Mouse (Mus musculus): ENCODE data around the gene Gskip.

Gskip gene

GRCm38 (mm10) chr12:105722657-105723056 lies 38.0 kb downstream of the Gskip start:
- DNase-seq (ENCODE audit: low spot score): peak; percentile 70

DNA sequence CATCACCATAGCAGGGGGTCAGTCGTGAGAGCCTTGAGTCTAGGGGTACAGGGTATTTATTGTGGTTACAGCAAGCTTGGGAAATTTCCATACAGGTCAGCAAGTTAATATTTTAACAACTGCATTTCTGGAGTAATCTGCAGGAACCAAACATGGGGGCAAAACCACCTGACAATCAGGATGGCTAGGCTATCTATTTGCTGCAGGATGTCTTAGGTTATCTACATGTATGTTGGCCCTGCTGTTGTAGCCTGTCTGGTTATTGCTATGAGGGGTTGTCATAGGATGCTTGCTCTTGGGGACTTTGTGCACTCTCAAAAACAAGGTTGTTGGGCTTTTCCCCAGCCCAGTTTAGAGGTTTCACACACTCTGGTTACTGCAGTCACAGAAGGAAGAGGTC lies 40.0 kb downstream of the Gskip start:
- peak; percentile 37 for DNase-seq (ENCODE audit: low spot score)

DNA sequence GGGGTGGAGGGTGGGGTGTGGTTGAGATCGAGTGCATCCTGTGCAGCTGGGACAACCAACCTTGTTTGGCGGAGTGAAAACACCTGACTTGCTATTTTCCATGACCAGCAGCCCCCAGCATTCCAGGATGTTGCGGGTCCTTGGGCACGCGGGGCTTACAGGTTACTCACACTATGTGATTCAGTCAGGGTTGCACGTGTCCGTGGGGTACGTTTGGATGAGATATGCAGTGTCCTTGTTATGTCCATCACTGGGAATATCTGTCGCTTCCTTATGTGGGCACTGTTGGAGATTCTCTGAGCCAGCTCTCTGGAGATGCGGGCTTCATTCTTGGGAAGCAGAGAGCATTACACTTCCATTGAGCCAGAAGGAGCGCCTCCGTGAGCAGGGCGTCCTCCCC lies 41.1 kb downstream of the Gskip start:
- no peak for DNase-seq (ENCODE audit: low spot score)

- DNase-seq (ENCODE audit: low spot score): peak; percentile 41
Observed at GRCm38 (mm10) chr12:105727268-105727667, 42.6 kb downstream of the Gskip start.

- DNase-seq (ENCODE audit: low spot score): peak; percentile 75
Observed at GRCm38 (mm10) chr12:105727964-105728363, 43.3 kb downstream of the Gskip start.

DNA sequence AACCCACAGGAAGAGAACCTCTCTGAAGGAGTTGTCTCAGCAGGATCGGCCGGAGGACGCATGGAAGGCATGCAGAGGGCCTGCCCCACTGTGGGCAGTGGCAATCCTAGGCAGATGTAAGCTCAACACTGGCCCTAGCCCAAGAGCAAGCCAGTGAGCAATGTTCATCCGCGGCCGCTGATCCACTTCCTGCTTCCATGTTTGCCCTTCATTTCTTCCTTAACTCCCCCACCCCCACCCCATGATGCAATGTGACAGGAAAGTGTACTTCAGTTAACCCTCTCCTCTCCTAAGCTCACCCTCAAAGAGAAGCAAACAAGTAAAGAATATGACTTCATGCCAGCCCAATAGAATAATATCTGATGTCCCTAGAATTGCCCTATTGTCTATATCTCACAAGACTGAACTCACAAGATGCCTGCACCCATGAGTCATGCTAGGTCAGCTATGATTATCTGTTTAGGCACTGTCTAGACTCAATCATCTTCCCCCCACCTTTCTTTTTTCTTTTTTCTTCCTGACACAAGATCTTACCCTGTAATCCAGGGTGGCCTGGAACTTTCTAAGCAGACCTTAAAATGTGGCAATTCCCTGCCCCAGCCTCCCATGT lies 46.3 kb downstream of the Gskip start:
- DNase-seq (ENCODE audit: low spot score): no peak

DNA sequence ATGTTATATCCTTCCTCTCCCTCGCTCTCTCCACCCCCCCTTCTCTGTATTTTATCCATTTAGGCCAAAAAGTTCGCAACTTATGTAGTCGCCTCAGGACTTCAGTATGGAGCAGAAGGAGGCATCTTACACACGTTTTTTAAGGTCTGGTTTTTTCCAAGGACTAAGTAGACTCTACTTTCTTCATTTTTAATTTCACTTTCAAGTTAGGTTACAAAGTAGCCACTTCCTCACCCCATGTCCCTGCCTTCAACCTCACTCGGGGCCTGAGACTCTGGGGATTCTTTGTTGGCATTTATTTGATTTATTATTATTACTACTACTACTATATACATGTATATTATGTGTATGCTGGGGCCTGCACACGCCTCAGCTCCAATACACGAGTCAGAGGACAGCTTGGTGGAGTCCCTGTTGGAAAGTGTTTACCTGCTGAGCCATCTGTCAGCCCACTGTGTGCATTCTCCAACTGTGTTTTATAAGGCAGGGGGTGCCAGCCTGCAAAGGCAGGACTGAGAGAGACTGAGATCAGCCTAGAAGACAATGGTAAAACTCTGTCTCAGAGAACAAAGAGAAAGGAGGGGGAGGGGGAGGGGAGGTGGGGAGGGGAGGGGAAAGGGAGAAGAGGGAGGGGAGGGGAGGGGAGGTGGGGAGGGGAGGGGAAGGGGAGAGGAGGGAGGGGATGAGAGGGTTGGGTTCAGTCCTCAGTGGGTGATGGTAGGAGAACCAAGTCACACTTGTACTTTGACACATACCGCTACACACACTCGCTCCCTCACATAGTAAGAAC lies 48.9 kb downstream of the Gskip start:
- DNase-seq (ENCODE audit: low spot score): no peak

DNA sequence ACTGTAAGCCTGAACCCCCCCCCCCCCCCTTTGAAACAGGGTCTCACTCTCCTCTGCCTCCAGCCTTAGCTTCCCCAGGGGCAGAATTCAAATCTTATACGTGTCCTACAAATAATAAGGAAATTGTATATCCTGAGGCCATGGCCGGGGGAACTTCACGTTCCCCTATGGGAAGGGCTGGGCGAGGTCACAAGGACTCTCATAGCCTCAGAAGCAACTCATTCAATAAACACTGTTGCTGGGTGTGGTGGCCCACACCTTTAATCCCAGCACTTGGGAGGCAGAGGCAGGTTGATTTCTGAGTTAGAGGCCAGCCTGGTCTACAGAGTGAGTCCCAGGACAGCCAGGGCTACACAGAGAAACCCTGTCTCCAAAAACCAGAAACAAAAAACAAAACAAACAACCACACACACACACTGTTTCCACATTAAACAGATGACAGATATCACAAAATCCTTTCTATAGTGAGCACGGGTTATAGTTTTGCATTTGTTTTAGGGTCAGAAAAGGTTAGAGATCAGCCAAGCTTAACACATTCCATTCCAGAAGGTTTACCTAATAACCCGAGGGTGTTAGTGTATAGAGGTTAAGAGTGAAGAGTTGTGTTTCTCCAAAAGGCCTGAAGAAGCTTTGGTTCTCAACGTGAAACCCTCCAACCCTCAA lies 50.7 kb downstream of the Gskip start:
- no peak for DNase-seq (ENCODE audit: low spot score)

DNA sequence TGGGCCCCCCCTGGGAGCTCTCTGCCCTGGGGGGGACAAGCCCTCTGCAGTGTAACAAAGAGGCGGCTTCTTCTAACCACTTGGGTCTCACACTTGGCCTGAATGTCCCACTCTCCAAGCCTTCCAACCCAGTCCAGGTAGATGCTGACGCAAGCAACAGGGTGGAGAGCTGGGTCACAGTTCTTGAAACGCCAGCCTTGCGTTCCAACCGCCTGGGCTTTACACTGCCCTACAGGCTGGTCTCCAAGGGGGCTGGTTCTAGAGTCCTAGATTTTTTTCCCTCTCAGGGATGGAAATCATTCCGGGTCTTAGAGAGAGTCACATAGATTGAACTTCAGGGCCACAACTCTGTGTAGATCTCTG lies 51.2 kb downstream of the Gskip start:
- DNase-seq (ENCODE audit: low spot score): no peak

DNA sequence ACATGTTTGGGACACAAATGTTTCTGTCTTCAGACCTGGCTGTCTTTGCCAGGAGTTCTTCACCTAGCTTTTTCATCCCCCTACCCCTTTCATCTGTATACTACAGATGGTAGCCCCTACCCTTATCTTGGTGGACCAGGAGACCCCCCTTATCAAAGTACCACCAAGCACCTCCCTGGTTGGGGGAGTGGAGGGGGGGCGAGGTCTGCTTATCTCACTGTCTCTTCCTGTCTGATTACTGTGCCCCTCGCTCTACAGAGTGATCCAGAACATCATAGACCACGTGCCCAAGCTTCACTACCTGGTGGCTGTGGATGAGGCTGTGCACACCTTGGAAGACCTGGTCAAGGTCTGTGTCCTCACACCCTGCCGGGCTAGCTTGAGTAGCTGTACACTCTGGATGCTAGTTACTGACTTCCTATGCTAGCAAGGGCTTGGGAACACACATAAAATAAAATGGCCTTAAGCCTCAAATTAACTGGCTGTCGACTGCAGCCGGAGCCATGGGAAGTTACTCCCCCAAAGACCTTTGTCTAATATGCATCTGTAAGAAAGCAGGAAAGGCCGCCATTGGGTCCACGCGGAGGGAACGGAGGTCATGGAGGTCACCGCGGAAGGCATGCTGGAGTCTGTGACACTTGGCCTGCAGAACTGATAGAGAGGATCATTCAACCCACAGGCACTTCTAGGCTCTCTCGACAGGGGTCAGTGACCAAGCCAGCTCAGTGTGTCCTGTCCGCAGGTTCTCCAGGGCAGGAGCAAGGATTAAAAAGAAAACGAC lies 53.9 kb downstream of the Gskip start:
- DNase-seq (ENCODE audit: low spot score): no peak

DNA sequence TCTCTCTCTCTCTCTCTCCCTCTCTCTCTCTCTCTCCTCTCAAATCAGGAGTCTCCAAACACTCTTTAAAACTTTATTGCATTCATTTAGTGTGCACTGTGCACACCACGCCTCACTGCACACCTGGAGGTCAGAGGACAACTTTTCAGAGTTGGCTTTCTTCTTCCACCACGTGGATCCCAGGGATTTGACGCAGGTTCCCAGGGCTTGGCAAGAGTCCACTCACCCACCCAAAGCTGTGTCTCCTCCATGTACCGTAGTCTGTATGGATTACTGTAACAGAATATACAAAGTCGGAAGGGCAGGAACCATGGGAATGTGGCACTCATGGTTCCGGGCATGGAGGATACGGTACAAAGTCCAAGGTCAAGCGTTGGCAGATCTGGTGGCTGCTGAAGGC lies 55.0 kb downstream of the Gskip start:
- DNase-seq (ENCODE audit: low spot score): no peak

DNA sequence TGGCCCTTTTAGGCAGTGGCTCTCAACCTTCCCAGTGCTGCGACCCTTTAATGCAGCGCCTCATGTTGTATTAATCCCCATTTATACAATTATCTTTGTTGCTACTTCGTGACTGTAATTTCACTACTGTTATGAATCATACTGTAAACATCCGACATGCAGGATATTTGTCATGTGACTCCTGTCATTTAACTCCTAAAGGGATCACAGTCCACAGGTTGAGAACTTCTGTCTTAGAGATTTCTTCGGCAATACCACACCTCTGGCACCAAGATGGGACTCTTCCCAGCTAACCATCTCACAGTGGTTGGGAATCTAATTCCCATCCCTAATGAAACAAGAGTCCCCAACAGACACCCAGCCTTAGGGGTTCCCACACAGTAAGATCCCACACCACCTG lies 63.5 kb downstream of the Gskip start:
- no peak for DNase-seq (ENCODE audit: low spot score)
